Mouse (Mus musculus): Measurements from ENCODE around the gene Slc10a1. TPM values are rescaled to one million over a fixed set of nuclear protein-coding genes. Genes with fewer than 3 reads are reported as not detected.

The Slc10a1 gene
- polyA plus RNA-seq, 1 experiment from 2014 or later = 0.58 TPM

GRCm38 (mm10) chr12:80926550-80926949, 42.0 kb downstream of the Slc10a1 start:
- no peak overlapping the region for H3K4me3 ChIP-seq (replicated peaks; ENCODE audit: low read length)
- ATAC-seq = no peak
- H3K36me3 ChIP-seq (ENCODE audit: control insufficient read depth, insufficient read depth) = no peaks in the 10 kb centered on the region
- WGBS = 84% methylated on average over 4 of the region's 4 CpGs
- H3K27ac ChIP-seq (ENCODE audit: low read length) = no peak overlapping the region
- H3K9ac ChIP-seq (replicated peaks; ENCODE audit: low read depth, low read length) = no peak overlapping the region
- no peaks in the 10 kb centered on the region for H3K9me3 ChIP-seq (ENCODE audit: control insufficient read depth, low read length)
- no peak overlapping the region for H3K4me2 ChIP-seq (ENCODE audit: low read length)
- H3K27me3 ChIP-seq (replicated peaks; ENCODE audit: control insufficient read depth, insufficient read depth, low read length) = no peaks in the 10 kb centered on the region
- no peaks in the 10 kb centered on the region for H3K4me1 ChIP-seq (replicated peaks; ENCODE audit: control insufficient read depth, insufficient read depth, low read length)

- no peaks in the 10 kb centered on the region for H3K4me1 ChIP-seq (replicated peaks; ENCODE audit: control insufficient read depth, insufficient read depth, low read length)
- 35% methylated on average over 7 of the region's 7 CpGs for WGBS
- ATAC-seq = no peak
Observed at GRCm38 (mm10) chr12:80925919-80926318, 42.6 kb downstream of the Slc10a1 start.

GRCm38 (mm10) chr12:80924205-80924604, 44.3 kb downstream of the Slc10a1 start:
- Histone ChIP-seq H3K36me3 (ENCODE audit: control insufficient read depth, insufficient read depth) (no peaks in the 10 kb centered on the region), H3K27me3 (replicated peaks; ENCODE audit: control insufficient read depth, insufficient read depth, low read length) (no peaks in the 10 kb centered on the region), H3K27ac (ENCODE audit: low read length) (no peak overlapping the region), H3K4me1 (replicated peaks; ENCODE audit: control insufficient read depth, insufficient read depth, low read length) (no peaks in the 10 kb centered on the region), H3K4me2 (ENCODE audit: low read length) (no peak overlapping the region), H3K4me3 (replicated peaks; ENCODE audit: low read length) (no peak overlapping the region), H3K9ac (replicated peaks; ENCODE audit: low read depth, low read length) (no peak overlapping the region), H3K9me3 (ENCODE audit: control insufficient read depth, low read length) (no peaks in the 10 kb centered on the region)
- 62% methylated on average over 3 of the region's 3 CpGs for WGBS
- no peak for ATAC-seq

More at GRCm38 (mm10) chr12:80925919-80926318, 42.6 kb downstream of the Slc10a1 start:
- no peaks in the 10 kb centered on the region for H3K9me3 ChIP-seq (ENCODE audit: control insufficient read depth, low read length)
- H3K4me2 ChIP-seq (ENCODE audit: low read length) = no peak overlapping the region
- H3K36me3 ChIP-seq (ENCODE audit: control insufficient read depth, insufficient read depth) = no peaks in the 10 kb centered on the region
- H3K4me3 ChIP-seq (replicated peaks; ENCODE audit: low read length) = no peak overlapping the region
- H3K27me3 ChIP-seq (replicated peaks; ENCODE audit: control insufficient read depth, insufficient read depth, low read length) = no peaks in the 10 kb centered on the region
- H3K27ac ChIP-seq (ENCODE audit: low read length) = no peak overlapping the region
- H3K9ac ChIP-seq (replicated peaks; ENCODE audit: low read depth, low read length) = no peak overlapping the region

- WGBS = 67% methylated on average over 5 of the region's 5 CpGs
- Histone ChIP-seq H3K4me3 (replicated peaks; ENCODE audit: low read length) (no peak overlapping the region), H3K9me3 (ENCODE audit: control insufficient read depth, low read length) (no peaks in the 10 kb centered on the region), H3K36me3 (ENCODE audit: control insufficient read depth, insufficient read depth) (no peaks in the 10 kb centered on the region), H3K4me2 (ENCODE audit: low read length) (no peak overlapping the region), H3K4me1 (replicated peaks; ENCODE audit: control insufficient read depth, insufficient read depth, low read length) (no peaks in the 10 kb centered on the region), H3K27me3 (replicated peaks; ENCODE audit: control insufficient read depth, insufficient read depth, low read length) (no peaks in the 10 kb centered on the region), H3K9ac (replicated peaks; ENCODE audit: low read depth, low read length) (no peak overlapping the region), H3K27ac (ENCODE audit: low read length) (no peak overlapping the region)
- no peak for ATAC-seq
Observed at GRCm38 (mm10) chr12:80923602-80924001, 44.9 kb downstream of the Slc10a1 start.

GRCm38 (mm10) chr12:80922869-80923268, 45.6 kb downstream of the Slc10a1 start:
- Histone ChIP-seq H3K9me3 (ENCODE audit: control insufficient read depth, low read length) (no peaks in the 10 kb centered on the region), H3K4me1 (replicated peaks; ENCODE audit: control insufficient read depth, insufficient read depth, low read length) (no peaks in the 10 kb centered on the region), H3K9ac (replicated peaks; ENCODE audit: low read depth, low read length) (no peak overlapping the region), H3K36me3 (ENCODE audit: control insufficient read depth, insufficient read depth) (no peaks in the 10 kb centered on the region), H3K27me3 (replicated peaks; ENCODE audit: control insufficient read depth, insufficient read depth, low read length) (no peaks in the 10 kb centered on the region), H3K27ac (ENCODE audit: low read length) (no peak overlapping the region), H3K4me3 (replicated peaks; ENCODE audit: low read length) (no peak overlapping the region), H3K4me2 (ENCODE audit: low read length) (no peak overlapping the region)
- 11% methylated on average over 7 of the region's 7 CpGs for WGBS
- no peak for ATAC-seq

- Histone ChIP-seq H3K4me3 (replicated peaks; ENCODE audit: low read length) (no peak overlapping the region), H3K4me2 (ENCODE audit: low read length) (no peak overlapping the region), H3K27ac (ENCODE audit: low read length) (no peak overlapping the region), H3K9me3 (ENCODE audit: control insufficient read depth, low read length) (no peaks in the 10 kb centered on the region), H3K36me3 (ENCODE audit: control insufficient read depth, insufficient read depth) (no peaks in the 10 kb centered on the region), H3K27me3 (replicated peaks; ENCODE audit: control insufficient read depth, insufficient read depth, low read length) (no peaks in the 10 kb centered on the region), H3K9ac (replicated peaks; ENCODE audit: low read depth, low read length) (no peak overlapping the region), H3K4me1 (replicated peaks; ENCODE audit: control insufficient read depth, insufficient read depth, low read length) (no peaks in the 10 kb centered on the region)
- no peak for ATAC-seq
- 98% methylated on average over 5 of the region's 5 CpGs for WGBS
Observed at GRCm38 (mm10) chr12:80921301-80921700, 47.2 kb downstream of the Slc10a1 start.

- Histone ChIP-seq H3K9me3 (ENCODE audit: control insufficient read depth, low read length) (no peaks in the 10 kb centered on the region), H3K4me3 (replicated peaks; ENCODE audit: low read length) (no peak overlapping the region), H3K9ac (replicated peaks; ENCODE audit: low read depth, low read length) (no peak overlapping the region), H3K4me2 (ENCODE audit: low read length) (no peak overlapping the region), H3K27me3 (replicated peaks; ENCODE audit: control insufficient read depth, insufficient read depth, low read length) (no peaks in the 10 kb centered on the region), H3K36me3 (ENCODE audit: control insufficient read depth, insufficient read depth) (no peaks in the 10 kb centered on the region), H3K4me1 (replicated peaks; ENCODE audit: control insufficient read depth, insufficient read depth, low read length) (no peaks in the 10 kb centered on the region), H3K27ac (ENCODE audit: low read length) (no peak overlapping the region)
- 60% methylated on average over 7 of the region's 7 CpGs for WGBS
- no peak for ATAC-seq
Observed at GRCm38 (mm10) chr12:80917764-80918163, 50.7 kb downstream of the Slc10a1 start.

- H3K4me1 ChIP-seq (replicated peaks; ENCODE audit: control insufficient read depth, insufficient read depth, low read length) = no peaks in the 10 kb centered on the region
- H3K27ac ChIP-seq (ENCODE audit: low read length) = no peak overlapping the region
- no peaks in the 10 kb centered on the region for H3K9me3 ChIP-seq (ENCODE audit: control insufficient read depth, low read length)
- no peaks in the 10 kb centered on the region for H3K36me3 ChIP-seq (ENCODE audit: control insufficient read depth, insufficient read depth)
- no peak overlapping the region for H3K9ac ChIP-seq (replicated peaks; ENCODE audit: low read depth, low read length)
- H3K27me3 ChIP-seq (replicated peaks; ENCODE audit: control insufficient read depth, insufficient read depth, low read length) = no peaks in the 10 kb centered on the region
- no peak overlapping the region for H3K4me3 ChIP-seq (replicated peaks; ENCODE audit: low read length)
- no peak overlapping the region for H3K4me2 ChIP-seq (ENCODE audit: low read length)
- no peak for ATAC-seq
- 87% methylated on average over 8 of the region's 8 CpGs for WGBS
Observed at GRCm38 (mm10) chr12:80909631-80910030, 58.9 kb downstream of the Slc10a1 start.
